Mouse (Mus musculus): ENCODE measurements around the gene Polr2b. TPM values are rescaled to one million over a fixed set of nuclear protein-coding genes. Genes with fewer than 3 reads are reported as not detected.

Gene Polr2b
- total and polyA plus RNA-seq, 3 experiments, result 3.7 to 179 (median 148) TPM

DNA sequence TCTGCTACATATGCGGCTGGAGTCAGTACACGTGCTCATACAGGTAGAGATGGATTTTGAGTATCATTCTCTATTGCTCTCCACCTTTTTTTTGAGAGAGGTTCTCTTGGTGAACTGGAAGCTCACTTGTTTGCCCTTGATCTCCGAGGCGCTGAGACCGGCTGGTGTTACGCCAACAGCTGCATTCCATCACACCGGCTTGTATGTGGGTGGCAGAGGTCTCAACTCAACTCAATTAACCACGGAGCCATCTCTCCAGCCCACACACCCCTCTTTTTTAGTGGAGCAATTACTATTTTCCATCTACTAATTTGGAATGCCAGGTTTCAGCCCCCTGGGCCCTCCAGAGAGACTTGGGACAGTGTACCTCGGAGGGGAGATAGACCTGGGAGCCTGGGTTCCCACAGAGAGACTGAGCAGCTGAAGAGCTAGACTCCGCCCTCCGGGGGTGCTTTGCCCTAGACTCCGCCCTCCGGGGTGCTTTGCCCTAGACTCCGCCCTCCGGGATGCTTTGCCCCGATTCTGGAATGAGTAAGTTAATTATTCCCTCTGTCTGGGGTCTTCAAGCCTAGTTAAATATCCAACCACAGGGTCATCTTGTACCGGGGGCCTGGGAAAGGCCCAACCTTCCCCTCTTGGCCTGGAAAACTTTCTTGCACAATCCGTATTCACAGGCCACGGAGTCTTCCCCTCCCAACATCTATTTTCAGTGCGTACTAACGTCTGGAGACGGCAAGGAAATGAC lies 47.6 kb downstream of the Polr2b start:
- Histone ChIP-seq H3K4me1 (ENCODE audit: insufficient read depth, low read depth, low read length) (peaks cover 5% of the 10 kb centered on the region; the same call in 1 of the 2 replicates), H3K9me3 (replicated peaks) (no peaks in the 10 kb centered on the region), H3K36me3 (replicated peaks) (no peaks in the 10 kb centered on the region), H3K27me3 (ENCODE audit: insufficient read depth, low read length) (peaks cover 3% of the 10 kb centered on the region; the same call in 1 of the 2 replicates), H3K4me3 (ENCODE audit: low read depth, low read length) (no peak overlapping the region)
- TF ChIP-seq GATA2 (IDR thresholded peaks at IDR 0.05; ENCODE audit: borderline replicate concordance, low read depth, low read length), result no peak
- TF ChIP-seq TAL1 (conservative IDR thresholded peaks at IDR 0.05; ENCODE audit: low read depth, low read length), result no peak
- no peak for TF ChIP-seq GATA1 (IDR thresholded peaks at IDR 0.05; ENCODE audit: borderline replicate concordance, low read length)
- no peak for TF ChIP-seq POLR2AphosphoS5 (IDR thresholded peaks at IDR 0.05; ENCODE audit: insufficient replicate concordance, low read depth, low read length)
- no peak for DNase-seq (ENCODE audit: low spot score)
- no peak for ATAC-seq (ENCODE audit: extremely low read depth, insufficient number of reproducible peaks, low FRiP score, poor library complexity, severe bottlenecking)

DNA sequence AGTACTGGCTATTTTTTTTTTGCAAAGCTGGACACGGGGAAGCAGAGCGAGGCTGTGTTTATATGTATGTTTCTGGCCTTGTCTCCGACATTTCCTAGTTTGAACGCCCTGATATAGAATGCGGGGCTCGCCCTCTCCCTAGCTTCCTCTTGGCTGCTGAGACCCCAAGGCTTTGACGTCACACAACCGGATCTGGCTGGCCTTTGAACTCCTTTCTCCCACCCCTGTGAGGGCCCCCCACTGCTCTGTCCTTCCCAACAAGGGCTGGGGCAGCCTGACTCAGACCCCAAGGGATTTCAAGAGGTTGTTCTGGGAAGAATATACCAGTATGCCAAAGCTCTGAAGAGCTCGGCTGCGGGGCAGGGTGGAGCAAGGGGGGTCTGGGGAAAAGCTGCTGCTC lies 48.4 kb downstream of the Polr2b start:
- Histone ChIP-seq H3K9me3 (replicated peaks) (no peaks in the 10 kb centered on the region), H3K27me3 (ENCODE audit: insufficient read depth, low read length) (peaks cover 3% of the 10 kb centered on the region; the same call in 1 of the 2 replicates), H3K36me3 (replicated peaks) (no peaks in the 10 kb centered on the region), H3K4me3 (ENCODE audit: low read depth, low read length) (no peak overlapping the region), H3K4me1 (ENCODE audit: insufficient read depth, low read depth, low read length) (peaks cover 5% of the 10 kb centered on the region; the same call in 1 of the 2 replicates)
- no peak for TF ChIP-seq TAL1 (conservative IDR thresholded peaks at IDR 0.05; ENCODE audit: low read depth, low read length)
- no peak for TF ChIP-seq GATA2 (IDR thresholded peaks at IDR 0.05; ENCODE audit: borderline replicate concordance, low read depth, low read length)
- no peak for TF ChIP-seq CTCF (IDR thresholded peaks at IDR 0.05; ENCODE audit: low read depth, low read length)
- no peak for TF ChIP-seq POLR2AphosphoS5 (IDR thresholded peaks at IDR 0.05; ENCODE audit: insufficient replicate concordance, low read depth, low read length)
- no peak for TF ChIP-seq GATA1 (IDR thresholded peaks at IDR 0.05; ENCODE audit: borderline replicate concordance, low read length)
- DNase-seq (ENCODE audit: low spot score) (no peak), ATAC-seq (ENCODE audit: extremely low read depth, insufficient number of reproducible peaks, low FRiP score, poor library complexity, severe bottlenecking) (no peak)

DNA sequence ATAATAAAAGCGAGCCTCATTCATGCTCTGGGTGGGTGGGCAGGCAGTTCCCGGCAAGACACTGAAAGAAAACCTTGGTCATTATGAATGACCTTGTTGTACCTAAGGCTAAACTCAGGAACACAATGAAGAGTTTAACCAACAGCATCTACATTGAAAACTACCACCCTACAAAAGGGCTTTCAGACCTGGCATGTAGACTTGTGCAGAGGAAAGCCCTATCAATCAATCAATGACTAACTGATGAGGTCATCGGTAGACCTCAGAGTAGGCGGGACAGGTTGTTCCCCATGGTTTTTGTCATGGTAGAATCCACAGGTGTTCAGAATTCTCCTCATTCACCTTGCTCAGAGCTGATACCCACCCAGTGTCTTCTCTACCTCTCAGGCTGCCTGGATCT lies 50.0 kb downstream of the Polr2b start:
- no peaks in the 10 kb centered on the region for H3K9me3 ChIP-seq (replicated peaks)
- no peak for TF ChIP-seq GATA1 (IDR thresholded peaks at IDR 0.05; ENCODE audit: borderline replicate concordance, low read length)
- TF ChIP-seq POLR2AphosphoS5 (IDR thresholded peaks at IDR 0.05; ENCODE audit: insufficient replicate concordance, low read depth, low read length), result no peak
- H3K4me3 ChIP-seq (ENCODE audit: low read depth, low read length), result no peak overlapping the region
- ATAC-seq (ENCODE audit: extremely low read depth, insufficient number of reproducible peaks, low FRiP score, poor library complexity, severe bottlenecking) (no peak), DNase-seq (ENCODE audit: low spot score) (no peak)
- H3K4me1 ChIP-seq (ENCODE audit: insufficient read depth, low read depth, low read length), result no peaks in the 10 kb centered on the region
- no peaks in the 10 kb centered on the region for H3K36me3 ChIP-seq (replicated peaks)
- H3K27me3 ChIP-seq (ENCODE audit: insufficient read depth, low read length), result peaks cover 3% of the 10 kb centered on the region; the same call in 1 of the 2 replicates

DNA sequence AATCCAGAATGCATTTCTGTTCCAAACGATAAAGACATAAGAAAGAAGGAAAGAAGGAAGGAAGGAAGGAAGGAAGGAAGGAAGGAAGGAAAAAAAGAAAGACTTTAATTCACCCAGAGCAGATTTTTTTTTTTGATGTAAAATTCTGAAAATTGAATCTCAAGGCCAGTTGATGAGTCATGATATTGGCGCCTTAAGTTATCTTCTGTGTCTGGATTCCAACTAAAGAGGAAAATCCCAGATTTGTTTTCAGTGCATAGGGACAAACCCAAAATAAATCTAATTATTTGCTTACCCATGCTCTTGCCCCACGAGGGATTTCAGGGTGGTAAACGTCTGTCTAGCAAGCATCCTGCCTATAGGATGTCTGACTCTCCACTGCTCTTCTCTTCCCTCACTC lies 51.1 kb downstream of the Polr2b start:
- DNase-seq (ENCODE audit: low spot score), result no peak
- ATAC-seq (ENCODE audit: extremely low read depth, insufficient number of reproducible peaks, low FRiP score, poor library complexity, severe bottlenecking), result no peak
- H3K4me1 ChIP-seq (ENCODE audit: insufficient read depth, low read depth, low read length), result no peaks in the 10 kb centered on the region
- no peak overlapping the region for H3K4me3 ChIP-seq (ENCODE audit: low read depth, low read length)
- no peaks in the 10 kb centered on the region; the same call in 1 of the 2 replicates for H3K27me3 ChIP-seq (ENCODE audit: insufficient read depth, low read length)
- 0 out of 2 replicates have a peak, but pooled peaks cover 2% of the 10 kb centered on the region for H3K9me3 ChIP-seq (replicated peaks)
- H3K36me3 ChIP-seq (replicated peaks), result no peaks in the 10 kb centered on the region
- TF ChIP-seq GATA2 (IDR thresholded peaks at IDR 0.05; ENCODE audit: borderline replicate concordance, low read depth, low read length) (no peak), TAL1 (conservative IDR thresholded peaks at IDR 0.05; ENCODE audit: low read depth, low read length) (no peak), CTCF (IDR thresholded peaks at IDR 0.05; ENCODE audit: low read depth, low read length) (no peak), GATA1 (IDR thresholded peaks at IDR 0.05; ENCODE audit: borderline replicate concordance, low read length) (no peak), POLR2AphosphoS5 (IDR thresholded peaks at IDR 0.05; ENCODE audit: insufficient replicate concordance, low read depth, low read length) (no peak)

DNA sequence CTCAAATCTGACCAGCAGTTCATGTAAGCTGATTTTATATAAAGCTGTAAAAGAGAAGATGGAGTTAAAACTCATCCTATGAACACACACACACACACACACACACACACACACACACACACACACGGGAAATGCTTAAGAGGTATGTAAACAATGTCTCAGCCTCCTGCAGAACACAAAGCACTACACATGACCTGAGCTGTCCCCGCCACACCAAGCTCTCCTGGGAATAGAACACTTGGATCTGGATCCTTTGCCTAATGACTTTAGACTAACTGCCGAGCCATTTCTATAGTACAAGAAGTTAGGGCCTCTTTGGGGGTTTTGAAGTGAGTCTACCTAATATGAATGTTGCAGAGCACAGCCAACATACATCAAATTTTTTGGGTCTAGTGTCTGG lies 52.2 kb downstream of the Polr2b start:
- H3K9me3 ChIP-seq (replicated peaks), result 0 out of 2 replicates have a peak, but pooled peaks cover 5% of the 10 kb centered on the region
- H3K36me3 ChIP-seq (replicated peaks), result no peaks in the 10 kb centered on the region
- H3K27me3 ChIP-seq (ENCODE audit: insufficient read depth, low read length), result no peaks in the 10 kb centered on the region; the same call in 1 of the 2 replicates
- H3K4me1 ChIP-seq (ENCODE audit: insufficient read depth, low read depth, low read length), result no peaks in the 10 kb centered on the region
- no peak for DNase-seq (ENCODE audit: low spot score)
- H3K4me3 ChIP-seq (ENCODE audit: low read depth, low read length), result no peak overlapping the region
- no peak for ATAC-seq (ENCODE audit: extremely low read depth, insufficient number of reproducible peaks, low FRiP score, poor library complexity, severe bottlenecking)
- TF ChIP-seq GATA2 (IDR thresholded peaks at IDR 0.05; ENCODE audit: borderline replicate concordance, low read depth, low read length) (no peak), GATA1 (IDR thresholded peaks at IDR 0.05; ENCODE audit: borderline replicate concordance, low read length) (no peak), POLR2AphosphoS5 (IDR thresholded peaks at IDR 0.05; ENCODE audit: insufficient replicate concordance, low read depth, low read length) (no peak)

DNA sequence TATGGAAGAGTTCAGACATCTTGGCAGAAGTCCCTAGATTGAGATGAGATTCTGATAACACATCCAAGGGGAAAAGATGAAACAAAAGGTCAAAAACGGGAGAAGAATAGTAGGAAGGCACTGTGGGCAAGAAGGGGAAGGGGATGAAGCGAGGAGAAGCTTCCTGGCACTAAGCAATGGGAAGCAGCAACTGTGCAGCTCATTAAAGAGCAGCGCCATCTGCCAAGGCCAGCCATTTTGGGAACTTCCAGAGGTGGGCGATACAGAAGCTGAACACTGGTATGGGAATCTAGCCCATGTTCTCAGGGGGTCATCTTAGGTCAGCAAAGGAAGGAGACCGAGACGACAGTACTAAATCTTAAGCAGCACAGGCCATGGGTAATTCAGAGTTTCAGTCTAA lies 53.7 kb downstream of the Polr2b start:
- TF ChIP-seq GATA1 (IDR thresholded peaks at IDR 0.05; ENCODE audit: borderline replicate concordance, low read length), result no peak
- no peak for TF ChIP-seq GATA2 (IDR thresholded peaks at IDR 0.05; ENCODE audit: borderline replicate concordance, low read depth, low read length)
- no peak for TF ChIP-seq CTCF (IDR thresholded peaks at IDR 0.05; ENCODE audit: low read depth, low read length)
- no peak for TF ChIP-seq POLR2AphosphoS5 (IDR thresholded peaks at IDR 0.05; ENCODE audit: insufficient replicate concordance, low read depth, low read length)
- no peak for TF ChIP-seq TAL1 (conservative IDR thresholded peaks at IDR 0.05; ENCODE audit: low read depth, low read length)

More for the DNA sequence above, 53.7 kb downstream of the Polr2b start:
- Histone ChIP-seq H3K4me3 (ENCODE audit: low read depth, low read length) (no peak overlapping the region), H3K9me3 (replicated peaks) (0 out of 2 replicates have a peak, but pooled peaks cover 5% of the 10 kb centered on the region), H3K4me1 (ENCODE audit: insufficient read depth, low read depth, low read length) (no peaks in the 10 kb centered on the region), H3K36me3 (replicated peaks) (no peaks in the 10 kb centered on the region), H3K27me3 (ENCODE audit: insufficient read depth, low read length) (no peaks in the 10 kb centered on the region)
- no peak for ATAC-seq (ENCODE audit: extremely low read depth, insufficient number of reproducible peaks, low FRiP score, poor library complexity, severe bottlenecking)
- DNase-seq (ENCODE audit: low spot score), result no peak

Measured in G1E (cell line).